Mouse (Mus musculus) Patski (cell line): ENCODE results near the gene Crx. TPM values are rescaled to one million over a fixed set of nuclear protein-coding genes. Genes with fewer than 3 reads are reported as not detected.
A peak's percentile ranks its signal among the peaks of the same experiment; 100 is the strongest.

Source experiments
- ATAC-seq: fragments of 100-300 bp; one replicate; pipeline ENCODE4 v1.8.0; 2021
- CTCF ChIA-PET: fragments of 350-600 bp; sonication (Branson Sonifier 250); formaldehyde crosslinking; loops from one replicate; lab custom pipeline; 2022; ENCODE audit warnings: inconsistent platforms; lab: Charles Lee
- POLR2A ChIA-PET: fragments of 350-600 bp; sonication (Branson Sonifier 250); formaldehyde crosslinking; loops from one replicate; lab custom pipeline; 2022; ENCODE audit warnings: antibody characterized with exemption, inconsistent platforms; lab: Charles Lee
- DNase-seq: peaks from one replicate; pipeline ENCODE4 v3.0.0-alpha.2; 2011; ENCODE audit warnings: low read depth, low spot score
- H3K27me3 ChIP-seq: fragments of 371-371 bp; one replicate; pipeline ENCODE4 v1.5.1; 2021
- CTCF ChIP-seq: fragments of 100-300 bp; IDR thresholded peaks from one replicate; pipeline ENCODE4 v1.5.1; 2021
- in situ Hi-C: fragments of 300-500 bp; cut with MboI; formaldehyde crosslinking; loops from 3 replicates; pipeline ENCODE4 v1.11.1; 2018; ENCODE audit warnings: low pct_unique_long_range_greater_than_20kb, mixed read lengths
- polyA plus RNA-seq: library from polyadenylated mRNA; unstranded; gene quantifications from one replicate; pipeline ENCODE4 v1.2.3, GENCODE M21; 2021

Gene Crx
- polyA plus RNA-seq, 1 experiment from 2014 or later, result not detected

DNA sequence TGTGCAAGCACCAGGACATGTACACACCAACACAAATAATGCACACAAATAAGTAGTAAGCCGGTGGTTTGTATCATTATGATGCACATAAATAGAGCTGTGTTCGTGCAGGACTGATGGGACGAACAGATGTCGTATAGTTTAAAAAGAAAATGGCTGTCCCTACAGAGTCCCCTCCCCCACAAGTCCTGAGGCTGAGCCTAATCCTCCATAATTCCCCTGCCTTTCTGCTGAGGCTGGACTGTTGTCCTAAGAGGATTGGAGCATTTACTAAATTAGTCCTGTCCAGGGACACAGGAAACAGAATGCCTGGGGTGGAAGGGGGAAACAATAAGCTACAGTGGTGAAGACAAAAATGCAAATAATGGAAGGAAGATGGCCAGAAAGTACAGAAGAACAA, 15.7 kb downstream of the Crx start:
- DNase-seq (no peak), ATAC-seq (no peak)
- in situ Hi-C loops, result no loop called here
- H3K27me3 ChIP-seq, result peaks cover 4% of the 10 kb centered on the region
- POLR2A ChIA-PET, result interaction anchor here (0.7 kb wide), 1 partner anchor 9 kb away, joined by 5 read pairs; no protein-coding TSS in a partner anchor
- TF ChIP-seq CTCF, result no peak
- CTCF ChIA-PET, result no interaction called here

DNA sequence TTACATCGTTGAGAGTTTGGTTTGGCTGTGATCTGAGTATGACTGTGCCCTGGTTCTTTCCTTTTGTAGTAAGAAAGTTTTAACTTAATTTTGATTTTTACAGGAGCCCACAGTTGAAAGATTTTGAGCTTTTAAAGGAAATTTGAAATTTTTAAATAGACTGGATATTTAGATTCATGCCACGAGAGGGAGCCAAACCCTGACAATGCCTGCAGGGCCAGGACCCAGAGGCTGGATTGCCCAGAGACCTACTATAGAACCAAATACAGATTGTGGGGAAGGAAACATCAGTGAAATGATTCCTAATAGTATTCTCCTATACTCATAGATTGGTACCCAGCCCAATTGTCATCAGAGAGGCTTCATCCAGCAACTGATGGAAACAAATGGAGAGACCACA, 20.1 kb downstream of the Crx start:
- ATAC-seq (no peak), DNase-seq (no peak)
- in situ Hi-C loops, result no loop called here

DNA sequence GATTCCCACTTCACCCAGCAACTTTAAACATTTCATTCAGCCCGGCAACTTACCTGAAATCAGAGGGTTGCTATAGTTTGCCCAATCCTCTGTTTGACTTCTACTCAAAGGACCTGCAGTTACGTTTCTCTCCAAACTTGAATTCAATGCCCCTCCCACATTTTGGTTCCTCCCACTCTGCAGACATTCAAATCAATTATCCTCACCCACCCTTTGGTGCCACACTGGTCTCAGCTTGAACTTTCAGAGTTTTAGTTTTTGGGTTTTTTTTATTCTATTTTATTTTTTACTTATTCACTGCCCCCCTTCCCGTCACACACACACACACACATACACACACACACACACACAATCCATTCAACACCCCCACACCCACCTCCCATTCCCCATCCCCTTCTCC, 40.2 kb downstream of the Crx start, which contains the start of gene Obox6:
TSS of gene Obox6 (minus strand) at position 101 of the 400 bp plus-strand sequence.
- ChIA-PET POLR2A (no interaction called here), CTCF (no interaction called here)
- TF ChIP-seq CTCF, result no peak
- H3K27me3 ChIP-seq, result peaks cover 8% of the 10 kb centered on the region
- in situ Hi-C loops, result no loop called here
- ATAC-seq (no peak), DNase-seq (no peak)

More for the DNA sequence above, 20.1 kb downstream of the Crx start:
- CTCF ChIA-PET, result interaction anchor here (1.0 to 1.4 kb wide), 3 partner anchors 47 to 53 kb away, joined by 3 to 5 read pairs (median 3); no protein-coding TSS in a partner anchor
- POLR2A ChIA-PET, result no interaction called here
- peaks cover 13% of the 10 kb centered on the region for H3K27me3 ChIP-seq
- TF ChIP-seq CTCF, result peak; percentile 67

Other genes with a start within 250 kb of the Crx start
- gene Obox3, start 240.1 kb downstream of the Crx start, polyA plus RNA-seq, result not detected
- gene Obox5, start 129.8 kb downstream of the Crx start, polyA plus RNA-seq, result not detected
- not detected for gene Obox6, start 40.3 kb downstream of the Crx start, polyA plus RNA-seq
- gene Crxos, start 2.6 kb upstream of the Crx start, polyA plus RNA-seq, result not detected
- 96.2 TPM for gene Selenow, start 42.4 kb upstream of the Crx start, polyA plus RNA-seq
- gene Nop53, start 66.1 kb upstream of the Crx start, polyA plus RNA-seq, result 160 TPM
- 63.0 TPM for gene Ehd2, start 87.6 kb upstream of the Crx start, polyA plus RNA-seq
- 10.8 TPM for gene Bicra, start 168.0 kb upstream of the Crx start, polyA plus RNA-seq
- 0.01 TPM for gene Zfp541, start 181.8 kb upstream of the Crx start, polyA plus RNA-seq
- 178 TPM for gene Napa, start 218.5 kb upstream of the Crx start, polyA plus RNA-seq
- 25.8 TPM for gene Kptn, start 239.9 kb upstream of the Crx start, polyA plus RNA-seq
- gene Slc8a2, start 249.9 kb upstream of the Crx start, polyA plus RNA-seq, result 1.8 TPM